Mouse (Mus musculus) cerebellum, adult 2 months (tissue): Measurements from ENCODE around the gene Cebpe. TPM values are rescaled to one million over a fixed set of nuclear protein-coding genes. Genes with fewer than 3 reads are reported as not detected.

Source experiments
- DNase-seq, 2 experiments: peaks; one replicate each; pipeline ENCODE4 v3.0.0; 2021
- H3K27ac ChIP-seq: fragments of 200-500 bp; 2 replicates; pipeline ENCODE4 v1.5.1; 2012; ENCODE audit warnings: low read length, control low read depth, inconsistent platforms; ENCODE audit not compliant: insufficient read depth
- H3K27me3 ChIP-seq: fragments of 200-500 bp; 2 replicates; pipeline ENCODE4 v1.6.1; 2012; ENCODE audit warnings: inconsistent platforms, mild to moderate bottlenecking, low read length, moderate library complexity; ENCODE audit not compliant: control insufficient read depth, insufficient read depth
- H3K4me1 ChIP-seq: fragments of 200-500 bp; 2 replicates; pipeline ENCODE4 v1.6.1; 2011; ENCODE audit warnings: low read length; ENCODE audit not compliant: control insufficient read depth, insufficient read depth
- H3K4me3 ChIP-seq: fragments of 200-500 bp; replicated peaks from 2 replicates; pipeline ENCODE3; 2011; ENCODE audit warnings: mild to moderate bottlenecking, low read depth, low read length, control low read depth; ENCODE audit not compliant: insufficient read depth
- CTCF ChIP-seq: fragments of 200-500 bp; IDR thresholded peaks from 2 replicates; pipeline ENCODE4 v1.5.1; 2011; ENCODE audit warnings: low read depth, mild to moderate bottlenecking, control low read depth, low read length, moderate library complexity, borderline replicate concordance; ENCODE audit not compliant: insufficient read depth
- POLR2A ChIP-seq: fragments of 200-500 bp; IDR thresholded peaks from 2 replicates; pipeline ENCODE4 v1.6.1; 2011; ENCODE audit warnings: low read length, control low read depth, borderline replicate concordance; ENCODE audit not compliant: insufficient read depth
- WGBS: fragments of 180-500 bp; shearing (Covaris S2); methylation state at CpG from one replicate; pipeline ENCODE4 v1.1.7; 2018; 5-methylcytosine and 5-hydroxymethylcytosine counted together
- polyA plus RNA-seq: library from polyadenylated mRNA; depleted of rRNA; stranded (reverse); fragments of >200 nt; gene quantifications from 2 replicates; pipeline ENCODE4 v1.2.3, GENCODE M21; 2012

The Cebpe gene
- polyA plus RNA-seq, 1 experiment = 0.08 TPM

DNA sequence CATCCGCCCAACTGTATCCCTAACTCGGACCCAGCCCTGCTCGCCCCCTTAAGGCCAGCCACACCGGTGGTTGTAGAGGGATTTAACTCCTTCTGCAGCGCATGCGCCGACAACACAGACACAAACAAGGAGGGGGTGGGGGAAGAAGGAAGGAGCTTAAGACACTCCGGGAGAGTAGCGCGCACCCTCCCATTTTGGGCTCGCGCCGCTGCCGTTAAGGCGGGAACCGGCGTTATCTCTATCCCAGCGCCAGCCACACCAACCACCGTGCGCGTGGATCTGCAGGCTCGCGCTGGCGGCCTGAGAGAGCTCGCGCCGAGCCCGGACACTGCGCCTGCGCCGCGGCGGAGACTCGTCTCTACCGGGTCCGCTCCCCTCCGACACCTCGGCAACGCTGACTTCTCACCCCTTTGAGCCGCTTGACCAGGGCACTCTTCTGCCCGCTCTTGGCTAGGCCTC, 25.9 kb downstream of the Cebpe start, which contains the start of gene 1700123O20Rik:
Gene 1700123O20Rik (plus strand): TSS at position 154 of the 459 bp plus-strand sequence.
- DNase-seq = peak in 1 of 2 experiments; percentile 85
- TF ChIP-seq CTCF (no peak), POLR2A (no peak)
- under 1% methylated on average over 41 of the region's 41 CpGs for WGBS
- no peaks in the 10 kb centered on the region for H3K27me3 ChIP-seq
- peak within 1 kb of the TSS; percentile 90 for H3K4me3 ChIP-seq
- peaks cover 5% of the 10 kb centered on the region; the same call in 1 of the 2 replicates for H3K4me1 ChIP-seq
- peak within 1 kb of the TSS; percentile 90 for H3K27ac ChIP-seq

DNA sequence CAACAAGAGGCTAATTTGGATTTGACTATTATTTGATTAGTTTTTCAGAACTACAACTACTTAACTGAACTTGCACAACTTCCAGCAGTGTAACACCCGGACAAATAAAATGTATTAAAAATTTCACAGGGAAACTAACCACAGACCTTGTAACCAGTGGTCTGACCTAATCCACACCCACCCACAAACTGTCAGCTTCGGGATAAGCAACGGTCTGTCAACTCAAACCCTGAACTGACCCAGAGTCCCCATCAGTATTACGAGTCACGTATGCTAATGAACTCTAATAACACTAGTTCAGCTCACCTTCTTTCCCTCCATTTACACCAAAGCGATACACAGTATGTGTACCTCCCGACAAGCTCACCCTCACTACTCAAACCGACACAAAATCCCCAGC, 26.5 kb downstream of the Cebpe start:
- TF ChIP-seq CTCF = no peak
- no peak for TF ChIP-seq POLR2A
- DNase-seq = no peak
- peaks cover 5% of the 10 kb centered on the region; the same call in 1 of the 2 replicates for H3K4me1 ChIP-seq
- peak overlapping the region; percentile 90 for H3K4me3 ChIP-seq
- no peaks in the 10 kb centered on the region for H3K27me3 ChIP-seq
- WGBS = 6% methylated on average over 8 of the region's 8 CpGs
- no peak overlapping the region for H3K27ac ChIP-seq

DNA sequence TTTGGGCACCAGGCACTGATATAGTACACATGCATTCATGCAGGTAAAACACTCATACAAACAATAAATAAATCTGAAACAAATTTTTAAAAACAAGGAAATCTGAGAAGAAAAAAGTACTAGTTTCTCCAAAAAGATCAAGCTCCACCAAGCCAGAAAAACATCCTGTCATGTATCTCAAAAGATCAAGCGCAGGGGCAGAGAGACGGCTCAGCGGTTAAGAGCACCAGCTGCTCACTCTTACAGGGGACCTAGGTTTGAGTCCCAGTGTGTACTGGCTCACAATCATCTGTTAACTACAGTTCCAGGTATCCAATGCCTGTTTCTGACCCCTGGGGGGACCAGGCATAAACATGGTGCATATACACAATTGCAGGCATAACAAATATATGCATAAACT, 29.6 kb downstream of the Cebpe start:
- no peak for DNase-seq
- 30% methylated on average over 3 of the region's 3 CpGs for WGBS
- Histone ChIP-seq H3K27ac (no peak overlapping the region), H3K4me3 (no peak overlapping the region), H3K4me1 (peaks cover 2% of the 10 kb centered on the region; the same call in 1 of the 2 replicates), H3K27me3 (no peaks in the 10 kb centered on the region)
- TF ChIP-seq CTCF (no peak), POLR2A (no peak)

DNA sequence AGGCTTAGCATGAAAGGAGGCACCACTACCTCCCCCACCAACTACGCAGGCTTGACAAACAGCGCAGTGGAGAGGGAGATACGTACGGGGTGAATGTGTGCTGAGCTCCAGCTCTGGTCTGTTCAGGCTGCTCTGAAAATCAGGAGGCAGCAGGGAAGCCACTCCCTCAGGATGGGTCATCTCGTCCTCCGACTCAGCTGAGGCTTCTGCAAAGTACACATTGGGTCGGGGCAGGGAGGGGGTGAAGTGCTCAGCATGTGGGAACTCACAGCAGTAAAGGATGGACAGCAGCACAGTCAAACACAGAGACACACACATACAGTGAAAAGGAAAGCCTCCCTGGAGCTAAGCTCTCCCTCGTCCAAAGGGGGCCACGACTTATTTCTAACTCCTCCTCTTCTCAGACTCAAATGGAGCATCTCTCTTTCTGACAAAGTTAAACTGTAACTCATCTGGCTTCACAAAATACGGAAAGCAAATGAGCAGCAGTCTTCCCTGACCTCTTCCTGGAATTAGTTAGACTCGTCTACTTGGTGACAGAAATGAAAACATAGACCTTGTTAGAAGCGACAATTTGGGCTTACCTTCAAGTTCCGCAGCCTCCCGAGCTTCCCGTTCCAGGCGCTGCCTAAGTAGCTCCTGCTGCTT, 33.2 kb downstream of the Cebpe start:
- no peaks in the 10 kb centered on the region for H3K27me3 ChIP-seq
- peaks cover 8% of the 10 kb centered on the region; the same call in 1 of the 2 replicates for H3K4me1 ChIP-seq
- no peak for TF ChIP-seq CTCF
- TF ChIP-seq POLR2A = no peak
- H3K4me3 ChIP-seq = no peak overlapping the region
- WGBS = 82% methylated on average over 16 of the region's 16 CpGs
- no peak overlapping the region for H3K27ac ChIP-seq
- DNase-seq = no peak

DNA sequence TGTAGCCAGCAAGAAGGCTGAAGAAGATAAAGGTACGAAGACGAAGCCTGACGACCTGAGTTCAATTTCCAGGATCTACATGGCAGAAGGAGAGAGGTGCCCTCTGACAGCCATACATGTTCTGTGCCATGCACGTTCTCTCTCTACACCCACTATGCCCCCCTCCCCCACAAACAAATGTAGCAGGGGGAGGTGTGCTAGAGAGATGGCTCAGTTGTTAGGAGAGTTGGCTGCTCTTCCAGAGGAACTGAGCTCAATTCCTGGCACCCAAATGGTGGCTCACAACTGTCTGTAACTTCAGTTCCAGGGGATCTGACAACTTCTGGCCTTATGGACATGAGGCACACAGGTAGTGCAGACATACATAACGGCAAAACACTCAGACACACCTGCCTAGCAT, 35.7 kb downstream of the Cebpe start:
- WGBS = 78% methylated on average over 5 of the region's 5 CpGs

DNA sequence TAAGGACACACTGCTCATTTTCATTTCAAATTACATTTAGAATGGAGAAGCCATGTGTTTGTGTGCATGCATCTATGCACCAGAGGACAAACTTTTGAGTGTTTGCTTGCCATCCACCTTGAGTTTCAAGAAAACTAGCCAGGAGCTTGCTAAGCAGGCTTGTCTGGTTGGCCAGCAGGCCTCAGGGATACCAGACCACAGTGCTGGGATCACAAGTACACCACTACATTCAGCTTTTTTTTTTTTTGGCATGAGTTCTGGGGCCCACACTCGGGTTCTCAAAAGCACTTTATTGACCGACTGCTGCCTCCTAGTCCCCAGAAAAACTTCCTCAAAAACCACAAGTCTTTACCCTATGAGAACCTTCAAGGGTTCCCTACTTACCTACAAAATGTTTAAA, 37.7 kb downstream of the Cebpe start:
- Histone ChIP-seq H3K4me3 (no peak overlapping the region), H3K27me3 (no peaks in the 10 kb centered on the region), H3K27ac (no peak overlapping the region), H3K4me1 (peaks cover 6% of the 10 kb centered on the region; the same call in 1 of the 2 replicates)
- no peak for TF ChIP-seq POLR2A
- TF ChIP-seq CTCF = no peak
- no peak for DNase-seq
- 39% methylated on average over 2 of the region's 2 CpGs for WGBS

More for the DNA sequence above, 35.7 kb downstream of the Cebpe start:
- Histone ChIP-seq H3K27ac (0 out of 2 replicates have a peak overlapping the region, but pooled peaks have one; percentile 20), H3K4me1 (peaks cover 6% of the 10 kb centered on the region; the same call in 1 of the 2 replicates), H3K4me3 (no peak overlapping the region), H3K27me3 (no peaks in the 10 kb centered on the region)
- no peak for DNase-seq
- TF ChIP-seq CTCF (no peak), POLR2A (no peak)

DNA sequence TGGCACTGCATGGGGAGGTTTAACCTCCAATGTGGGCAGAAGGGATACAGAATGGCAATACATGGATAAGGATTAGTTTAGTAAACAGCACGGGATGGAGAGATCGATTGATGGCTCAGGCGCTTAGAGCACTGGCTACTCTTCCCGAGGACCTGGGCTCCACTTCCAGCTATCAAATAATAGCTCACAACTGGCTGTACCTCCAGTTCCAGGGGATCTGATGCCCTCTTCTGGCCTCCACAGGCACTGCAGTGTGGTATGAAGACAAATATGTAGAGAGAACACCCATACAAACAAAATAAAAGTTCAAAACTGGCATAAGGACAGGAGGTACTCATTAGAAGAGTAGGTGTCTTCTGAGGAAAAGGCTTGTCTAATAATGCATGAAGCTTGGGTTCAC, 42.6 kb downstream of the Cebpe start:
- DNase-seq = peak in 1 of 2 experiments; percentile 62
- Histone ChIP-seq H3K4me1 (no peaks in the 10 kb centered on the region), H3K4me3 (no peak overlapping the region), H3K27me3 (no peaks in the 10 kb centered on the region), H3K27ac (no peak overlapping the region)
- 65% methylated on average over 4 of the region's 4 CpGs for WGBS
- TF ChIP-seq POLR2A = no peak
- TF ChIP-seq CTCF = peak; percentile 59
